In the genomic region with DNA sequence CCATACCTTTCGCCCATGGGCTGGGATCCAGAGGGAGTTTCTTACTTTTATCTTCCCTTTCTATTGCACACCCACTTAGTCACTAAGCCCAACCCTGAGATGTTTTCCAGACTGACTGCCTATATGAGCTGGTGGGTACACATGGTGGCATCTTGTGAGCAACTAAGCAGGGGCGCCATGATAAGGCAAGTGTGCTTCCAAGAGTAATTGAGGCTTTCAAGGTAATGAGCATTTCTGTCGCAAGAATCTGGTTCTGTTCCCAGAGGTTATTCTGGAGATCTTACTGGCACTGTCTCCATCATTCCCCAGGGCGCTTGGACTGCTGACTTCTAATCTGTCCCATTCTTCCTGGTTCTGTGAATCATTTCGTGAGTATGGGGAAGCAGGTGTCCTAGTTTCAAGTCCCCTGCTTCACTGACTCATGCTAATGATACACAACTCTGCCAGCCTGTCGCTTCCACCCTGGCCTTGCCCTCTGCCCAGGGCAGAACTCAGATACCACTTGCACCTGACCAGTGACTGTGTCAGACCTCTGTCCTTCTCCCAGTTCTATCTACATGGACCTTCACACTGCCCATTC, we compare ENCODE assay signal across 13 mouse cellular contexts. TPM values are rescaled to one million over a fixed set of nuclear protein-coding genes. Genes with fewer than 3 reads are reported as not detected.
DNase-seq lines count a peak whose midpoint lies in the region; ATAC-seq and TF ChIP-seq lines count a peak whose summit lies in the region.
"Had no signal": no experiment of that assay in that cellular context is flagged by ENCODE, and none has a peak within 500 bp of the region (broad histone marks: within the 10 kb centered on the region; RNA-seq: fewer than 3 reads in every experiment).

No protein-coding gene starts in this region.

- no peak overlapping the region for H3K4me3 ChIP-seq in heart, embryonic 15.5 days
- H3K4me3 ChIP-seq in heart, embryonic 11.5 days (ENCODE audit: low read depth, low read length): no peak overlapping the region
- no peak overlapping the region for H3K4me3 ChIP-seq in lung, postnatal 0 days (ENCODE audit: low read depth, low read length)
- H3K4me3 ChIP-seq in stomach, embryonic 16.5 days (replicated peaks; ENCODE audit: low read length): no peak overlapping the region
- H3K4me3 ChIP-seq in forebrain, embryonic 12.5 days (replicated peaks): no peak overlapping the region
- H3K4me3 ChIP-seq: embryonic facial prominence, embryonic 13.5 days; left cerebral cortex, adult 2 months; liver, embryonic 13.5 days; midbrain, embryonic 13.5 days; neural tube, embryonic 12.5 days had no signal

- DNase-seq in lung, postnatal 0 days (ENCODE audit: low spot score): peak; percentile 52
- DNase-seq in lung, postnatal 25 days (ENCODE audit: low spot score): no peak
- DNase-seq in brain, adult 2 months (ENCODE audit: low read depth, low spot score): peak; percentile 52
- DNase-seq in retina, embryonic 14.5 days (ENCODE audit: low spot score): no peak
- DNase-seq: liver, embryonic 13.5 days had no signal

- peaks cover 77% of the 10 kb centered on the region for H3K4me1 ChIP-seq in heart, embryonic 15.5 days (replicated peaks)
- H3K4me1 ChIP-seq in heart, embryonic 11.5 days (ENCODE audit: control insufficient read depth, insufficient read depth, low read length): peaks cover 51% of the 10 kb centered on the region
- H3K4me1 ChIP-seq in lung, postnatal 0 days (ENCODE audit: insufficient read depth, low read depth, low read length): peaks cover 38% of the 10 kb centered on the region
- peaks cover 55% of the 10 kb centered on the region for H3K4me1 ChIP-seq in stomach, embryonic 16.5 days (ENCODE audit: control insufficient read depth, insufficient read depth, low read length)
- peaks cover 31% of the 10 kb centered on the region for H3K4me1 ChIP-seq in forebrain, embryonic 12.5 days

- peak; percentile 65 for TF ChIP-seq EP300 in lung, postnatal 0 days (IDR thresholded peaks at IDR 0.05)

- no peaks in the 10 kb centered on the region for H3K9me3 ChIP-seq in heart, embryonic 15.5 days (replicated peaks)
- no peaks in the 10 kb centered on the region for H3K9me3 ChIP-seq in heart, embryonic 11.5 days (replicated peaks; ENCODE audit: control insufficient read depth, low read length)
- no peaks in the 10 kb centered on the region for H3K9me3 ChIP-seq in lung, postnatal 0 days (ENCODE audit: low read length)
- H3K9me3 ChIP-seq in stomach, embryonic 16.5 days (replicated peaks; ENCODE audit: control insufficient read depth, low read length): no peaks in the 10 kb centered on the region
- no peaks in the 10 kb centered on the region for H3K9me3 ChIP-seq in forebrain, embryonic 12.5 days
- H3K9me3 ChIP-seq: embryonic facial prominence, embryonic 13.5 days; liver, embryonic 13.5 days; midbrain, embryonic 13.5 days; neural tube, embryonic 12.5 days had no signal

- no peak for TF ChIP-seq CTCF in lung, postnatal 0 days (IDR thresholded peaks at IDR 0.05)

- no peak overlapping the region for H3K9ac ChIP-seq in heart, embryonic 15.5 days
- no peak overlapping the region for H3K9ac ChIP-seq in heart, embryonic 11.5 days (ENCODE audit: low read depth, low read length)
- H3K9ac ChIP-seq in lung, postnatal 0 days (replicated peaks; ENCODE audit: low read depth): no peak overlapping the region
- H3K9ac ChIP-seq in stomach, embryonic 16.5 days (ENCODE audit: low read length): no peak overlapping the region
- H3K9ac ChIP-seq in forebrain, embryonic 12.5 days: no peak overlapping the region
- H3K9ac ChIP-seq: embryonic facial prominence, embryonic 13.5 days; liver, embryonic 13.5 days; midbrain, embryonic 13.5 days; neural tube, embryonic 12.5 days had no signal

- 55% methylated on average over 6 of the region's 6 CpGs for WGBS in heart, embryonic 15.5 days
- 77% methylated on average over 6 of the region's 6 CpGs for WGBS in heart, embryonic 11.5 days (ENCODE audit: insufficient replicate concordance)
- WGBS in lung, postnatal 0 days: 51% methylated on average over 6 of the region's 6 CpGs
- 65% methylated on average over 6 of the region's 6 CpGs for WGBS in stomach, embryonic 16.5 days
- WGBS in forebrain, embryonic 12.5 days: 94% methylated on average over 6 of the region's 6 CpGs

- H3K4me2 ChIP-seq in heart, embryonic 15.5 days: no peak overlapping the region
- no peak overlapping the region for H3K4me2 ChIP-seq in heart, embryonic 11.5 days
- H3K4me2 ChIP-seq in lung, postnatal 0 days (replicated peaks; ENCODE audit: low read depth, low read length): no peak overlapping the region
- no peak overlapping the region for H3K4me2 ChIP-seq in stomach, embryonic 16.5 days (ENCODE audit: low read depth, low read length)
- no peak overlapping the region for H3K4me2 ChIP-seq in forebrain, embryonic 12.5 days
- H3K4me2 ChIP-seq: embryonic facial prominence, embryonic 13.5 days; liver, embryonic 13.5 days; midbrain, embryonic 13.5 days; neural tube, embryonic 12.5 days had no signal

- no peak for ATAC-seq in heart, embryonic 15.5 days (replicated peaks; ENCODE audit: insufficient number of reproducible peaks, insufficient read depth, low FRiP score, low read depth)
- ATAC-seq in heart, embryonic 11.5 days (replicated peaks; ENCODE audit: insufficient number of reproducible peaks, low FRiP score, low TSS enrichment): no peak
- peak; percentile 50 for ATAC-seq in lung, postnatal 0 days
- peak; percentile 47; the same call in 1 of the 2 replicates for ATAC-seq in stomach, embryonic 16.5 days (ENCODE audit: insufficient read depth, low FRiP score)
- no peak for ATAC-seq in forebrain, embryonic 12.5 days (ENCODE audit: low FRiP score)
- ATAC-seq: midbrain, embryonic 13.5 days had no signal

- H3K27ac ChIP-seq in heart, embryonic 15.5 days: 0 out of 2 replicates have a peak overlapping the region, but pooled peaks have one; percentile 22
- no peak overlapping the region for H3K27ac ChIP-seq in heart, embryonic 11.5 days (ENCODE audit: low read depth, low read length)
- H3K27ac ChIP-seq in lung, postnatal 0 days (ENCODE audit: low read length): peak overlapping the region; percentile 4; the same call in 1 of the 2 replicates
- 0 out of 2 replicates have a peak overlapping the region, but pooled peaks have one; percentile 21 for H3K27ac ChIP-seq in stomach, embryonic 16.5 days (ENCODE audit: low read length)
- no peak overlapping the region for H3K27ac ChIP-seq in forebrain, embryonic 12.5 days
- H3K27ac ChIP-seq: embryonic facial prominence, embryonic 13.5 days; left cerebral cortex, adult 2 months; liver, embryonic 13.5 days; midbrain, embryonic 13.5 days; neural tube, embryonic 12.5 days had no signal

- H3K27me3 ChIP-seq in heart, embryonic 15.5 days: no peaks in the 10 kb centered on the region
- no peaks in the 10 kb centered on the region for H3K27me3 ChIP-seq in heart, embryonic 11.5 days (ENCODE audit: control insufficient read depth, insufficient read depth, low read length)
- H3K27me3 ChIP-seq in lung, postnatal 0 days (replicated peaks; ENCODE audit: insufficient read depth, low read length): no peaks in the 10 kb centered on the region
- H3K27me3 ChIP-seq in stomach, embryonic 16.5 days (ENCODE audit: control insufficient read depth, insufficient read depth, low read length): no peaks in the 10 kb centered on the region
- H3K27me3 ChIP-seq in forebrain, embryonic 12.5 days: no peaks in the 10 kb centered on the region
- H3K27me3 ChIP-seq: embryonic facial prominence, embryonic 13.5 days; liver, embryonic 13.5 days; midbrain, embryonic 13.5 days; neural tube, embryonic 12.5 days had no signal

- peaks cover 9% of the 10 kb centered on the region for H3K36me3 ChIP-seq in heart, embryonic 15.5 days
- no peaks in the 10 kb centered on the region for H3K36me3 ChIP-seq in heart, embryonic 11.5 days (ENCODE audit: control insufficient read depth, insufficient read depth, low read length)
- no peaks in the 10 kb centered on the region for H3K36me3 ChIP-seq in lung, postnatal 0 days (ENCODE audit: insufficient read depth, low read length)
- no peaks in the 10 kb centered on the region for H3K36me3 ChIP-seq in stomach, embryonic 16.5 days (ENCODE audit: control insufficient read depth, insufficient read depth, low read length)
- H3K36me3 ChIP-seq in forebrain, embryonic 12.5 days (replicated peaks): peaks cover 13% of the 10 kb centered on the region

RNA-seq across cellular contexts. Expression of a gene that starts 31.3 kb away (rescaled TPM):
- 0.60 TPM in 2 replicates for polyA plus RNA-seq in heart, embryonic 15.5 days (2015; fragmentation: Nextera tagmentation; extraction: Ambion mirVana)
- 0.72 and 0.82 TPM in 2 replicates for polyA plus RNA-seq in heart, embryonic 11.5 days (2014; fragmentation: Nextera tagmentation; extraction: Ambion mirVana)
- 0.57 and 0.83 TPM in 2 replicates for polyA plus RNA-seq in lung, postnatal 0 days (2015; fragmentation: Nextera tagmentation; extraction: Ambion mirVana)
- 0.50 and 0.59 TPM in 2 replicates for polyA plus RNA-seq in stomach, embryonic 16.5 days (2015; fragmentation: Nextera tagmentation; extraction: Ambion mirVana)
- 0.63 and 0.69 TPM in 2 replicates for polyA plus RNA-seq in forebrain, embryonic 12.5 days (2016; fragmentation: Nextera tagmentation; extraction: Ambion mirVana)

RNA-seq across cellular contexts. Expression of a gene that starts 34.1 kb away (rescaled TPM):
- 58.4 and 58.7 TPM in 2 replicates for polyA plus RNA-seq in heart, embryonic 15.5 days (2015; fragmentation: Nextera tagmentation; extraction: Ambion mirVana)
- 42.5 and 44.2 TPM in 2 replicates for polyA plus RNA-seq in heart, embryonic 11.5 days (2014; fragmentation: Nextera tagmentation; extraction: Ambion mirVana)
- polyA plus RNA-seq in lung, postnatal 0 days (2015; fragmentation: Nextera tagmentation; extraction: Ambion mirVana): 91.3 and 104 TPM in 2 replicates
- 7.4 and 8.9 TPM in 2 replicates for polyA plus RNA-seq in stomach, embryonic 16.5 days (2015; fragmentation: Nextera tagmentation; extraction: Ambion mirVana)
- polyA plus RNA-seq in forebrain, embryonic 12.5 days (2016; fragmentation: Nextera tagmentation; extraction: Ambion mirVana): 37.8 and 71.4 TPM in 2 replicates

Comparison
In these comparisons a context has a peak if more than half of its experiments do, and no peak if none do; other contexts are left out.
1. H3K27ac ChIP-seq: peak in heart, embryonic 15.5 days (single experiment), lung, postnatal 0 days (single experiment) and stomach, embryonic 16.5 days (single experiment); none in heart, embryonic 11.5 days (single experiment) and forebrain, embryonic 12.5 days (single experiment).
2. DNase-seq: peak in lung, postnatal 0 days (single experiment) and brain, adult 2 months (single experiment); none in lung, postnatal 25 days (single experiment) and retina, embryonic 14.5 days (single experiment).
3. ATAC-seq: peak in lung, postnatal 0 days (single experiment) and stomach, embryonic 16.5 days (single experiment); none in heart, embryonic 15.5 days (single experiment), heart, embryonic 11.5 days (single experiment) and forebrain, embryonic 12.5 days (single experiment).